Mouse (Mus musculus) layer of hippocampus, postnatal 10 days (tissue): ENCODE measurements at regions not wholly inside any gene's neighbourhood (a gene's known extent, or its start where the extent isn't known, plus 50 kb on each side); places are given as distances from the start of the nearest gene placed in this dataset.

ENCODE experiments used
- DNase-seq, 2 experiments: peaks; one replicate each; pipeline ENCODE4 v3.0.0; 2021; ENCODE audit warnings: low spot score in 2 of 2

DNA sequence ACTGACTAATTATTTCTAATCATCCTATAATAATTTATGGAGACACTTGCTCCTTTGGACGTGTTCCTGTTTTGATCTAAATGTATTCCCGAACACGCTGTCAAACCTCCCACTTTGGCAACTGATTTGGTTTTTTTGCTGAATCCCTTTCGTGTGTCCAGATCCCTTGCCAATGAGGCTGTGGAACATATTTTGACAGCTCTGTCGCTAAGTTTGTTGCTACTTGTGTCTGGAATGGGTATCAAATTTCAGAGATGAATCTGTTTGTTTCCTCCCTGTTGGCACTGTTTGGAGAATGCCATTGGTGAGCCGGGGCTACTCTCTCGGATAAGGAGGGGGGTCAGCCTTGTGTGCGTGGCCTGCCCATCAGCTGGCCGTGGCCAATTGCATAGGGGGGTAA, 277.2 kb upstream of the Tshz3 start:
- DNase-seq, result peak in 1 of 2 experiments; percentile 24

DNA sequence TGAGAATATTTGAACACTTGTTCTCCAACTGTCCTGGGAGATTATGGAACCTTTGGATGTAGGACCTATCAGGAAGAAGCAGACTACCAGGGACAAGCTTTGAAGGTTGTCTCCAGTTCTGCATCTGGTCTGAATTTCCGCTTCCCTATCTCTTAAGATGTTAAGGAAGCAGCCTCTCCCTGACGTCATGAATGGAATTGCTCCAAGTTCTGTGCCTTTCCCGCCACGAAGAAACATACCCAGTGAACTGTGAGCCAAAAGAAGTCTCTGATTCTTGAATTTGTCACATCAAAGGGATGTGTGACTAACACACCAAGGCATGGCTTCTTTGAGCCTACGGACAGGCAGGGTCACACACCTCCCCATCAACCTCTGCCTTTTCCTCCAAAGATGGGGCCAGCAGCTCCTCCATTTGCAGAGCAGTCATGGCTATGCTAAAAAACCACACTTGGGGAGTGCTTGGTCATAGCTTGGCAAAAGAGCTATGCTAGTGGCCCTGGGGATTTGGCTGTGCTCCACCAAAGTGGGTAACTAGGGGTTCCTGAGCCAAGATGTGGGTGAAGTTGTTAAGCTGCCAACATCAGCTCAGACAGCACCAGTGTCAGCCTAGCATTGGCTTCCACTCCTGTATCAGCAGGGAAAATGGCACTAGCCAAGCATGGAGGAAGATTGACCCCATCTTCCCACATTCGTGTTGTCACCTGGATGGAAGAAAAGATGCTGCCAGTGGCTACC, 248.6 kb upstream of the Tshz3 start:
- peak; percentile 30 to 43 for DNase-seq

DNA sequence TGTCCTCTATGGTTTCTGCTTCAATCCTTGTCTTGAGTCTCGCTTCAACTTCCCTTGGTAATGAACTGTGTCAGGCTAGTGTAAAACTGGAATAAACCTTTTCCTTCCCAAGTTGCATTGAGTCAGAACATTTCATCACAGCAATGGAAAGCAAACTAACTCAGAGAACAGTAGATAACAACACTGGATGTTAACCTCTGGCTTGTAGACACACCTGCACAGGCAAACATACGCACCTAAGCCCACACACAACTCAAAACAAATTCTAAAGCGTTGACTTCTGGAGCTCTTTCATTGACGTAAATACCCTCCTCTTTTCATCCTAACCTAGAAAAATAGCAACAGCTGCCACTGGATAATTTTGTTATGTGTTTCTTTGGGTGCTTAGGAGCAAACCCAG, 244.1 kb upstream of the Tshz3 start:
- no peak for DNase-seq

DNA sequence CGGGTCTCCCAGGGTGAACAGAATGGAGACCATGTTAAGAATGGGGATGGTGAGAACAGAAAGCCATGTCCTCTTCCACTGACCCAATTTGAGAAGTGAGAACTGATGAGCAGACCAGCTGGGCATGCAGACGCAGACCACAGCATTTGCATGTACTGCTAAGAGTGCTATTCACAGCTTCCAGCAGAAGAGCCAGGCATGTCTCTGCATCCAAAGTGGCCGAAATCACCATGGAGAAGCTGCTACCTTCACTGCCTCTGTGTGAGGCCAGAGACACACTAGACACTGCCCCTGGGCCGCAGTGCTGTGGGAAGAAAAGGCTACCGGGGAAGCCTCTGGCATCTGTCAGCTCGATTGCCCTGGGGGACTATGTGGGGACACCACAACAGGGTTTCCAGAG, 241.8 kb upstream of the Tshz3 start:
- DNase-seq, result no peak

DNA sequence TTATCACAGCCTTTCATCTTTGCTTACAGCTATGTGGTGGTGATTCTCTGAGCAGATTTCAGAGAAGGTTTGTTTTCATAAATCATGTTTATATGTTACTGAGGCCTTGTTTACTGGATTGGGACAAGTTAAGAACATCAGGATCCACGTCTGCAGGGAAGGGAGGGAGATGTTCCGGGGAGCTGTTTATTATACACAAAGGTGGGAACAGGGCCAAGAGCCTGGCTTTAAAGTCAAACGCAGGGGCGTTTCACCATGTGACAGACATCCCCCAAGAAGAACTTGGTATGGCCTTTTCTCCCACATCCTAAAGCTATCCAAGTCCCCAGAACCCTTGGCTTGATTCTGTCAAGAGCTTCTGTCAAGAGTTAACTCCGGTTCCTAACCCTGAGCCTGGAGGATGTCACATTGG, 235.5 kb upstream of the Tshz3 start:
- DNase-seq, result no peak

DNA sequence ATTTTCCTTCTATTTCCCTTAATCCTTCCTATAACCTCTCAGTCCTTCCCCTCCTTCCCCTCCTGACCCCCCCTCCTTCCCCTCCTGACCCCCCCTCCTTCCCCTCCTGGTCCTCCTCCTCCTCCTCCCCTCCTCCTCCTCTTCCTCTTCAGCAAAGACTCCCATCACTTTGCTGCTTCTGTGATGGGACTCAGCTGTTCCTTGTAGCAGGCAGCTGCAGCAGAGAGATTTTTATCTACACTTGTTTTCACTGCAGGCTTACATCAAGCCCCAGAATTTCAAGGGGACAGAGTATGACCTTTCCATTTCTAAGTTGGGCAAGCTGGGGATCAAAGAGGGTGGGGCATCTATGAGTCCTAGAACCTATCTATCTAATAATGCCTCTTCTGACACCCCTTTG, 228.5 kb upstream of the Tshz3 start:
- DNase-seq, result no peak

DNA sequence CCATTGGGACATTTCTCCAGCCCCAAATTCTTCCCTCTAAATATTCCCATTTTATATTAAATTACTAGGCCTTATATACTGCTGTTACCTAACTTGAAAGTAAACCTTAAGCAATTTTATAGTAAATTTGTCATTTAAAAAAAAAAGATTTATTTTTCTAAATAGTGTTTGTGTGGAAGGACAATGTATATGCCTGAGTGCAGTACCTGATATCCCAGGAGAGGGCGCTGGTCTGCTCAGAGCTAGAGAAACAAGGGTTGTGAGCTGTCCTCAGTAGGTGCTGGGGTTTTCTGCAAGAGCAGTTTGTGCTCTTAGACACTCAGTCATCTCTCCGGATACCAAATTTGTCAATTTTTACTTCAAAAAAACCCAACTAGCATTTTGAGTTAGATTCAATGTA, 224.4 kb upstream of the Tshz3 start:
- DNase-seq, result no peak

DNA sequence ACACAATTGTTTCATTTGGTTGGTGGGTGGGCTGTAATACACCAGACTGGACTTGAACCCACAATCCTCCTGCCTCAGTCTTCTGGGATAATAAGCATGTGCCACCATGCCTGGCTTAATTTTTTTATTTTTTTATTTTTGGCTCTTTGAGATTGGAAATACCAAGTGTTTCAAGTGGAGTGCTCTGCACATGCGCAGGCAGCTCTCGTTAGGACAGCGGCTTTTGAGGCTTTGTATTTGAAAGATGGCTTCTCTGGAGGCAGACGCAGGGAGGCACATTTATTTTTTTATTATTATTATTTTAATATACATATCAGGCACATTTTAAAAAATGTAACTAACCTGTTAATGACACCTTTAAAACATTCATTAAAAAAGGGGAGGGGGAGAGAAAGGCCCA, 221.5 kb upstream of the Tshz3 start:
- no peak for DNase-seq

DNA sequence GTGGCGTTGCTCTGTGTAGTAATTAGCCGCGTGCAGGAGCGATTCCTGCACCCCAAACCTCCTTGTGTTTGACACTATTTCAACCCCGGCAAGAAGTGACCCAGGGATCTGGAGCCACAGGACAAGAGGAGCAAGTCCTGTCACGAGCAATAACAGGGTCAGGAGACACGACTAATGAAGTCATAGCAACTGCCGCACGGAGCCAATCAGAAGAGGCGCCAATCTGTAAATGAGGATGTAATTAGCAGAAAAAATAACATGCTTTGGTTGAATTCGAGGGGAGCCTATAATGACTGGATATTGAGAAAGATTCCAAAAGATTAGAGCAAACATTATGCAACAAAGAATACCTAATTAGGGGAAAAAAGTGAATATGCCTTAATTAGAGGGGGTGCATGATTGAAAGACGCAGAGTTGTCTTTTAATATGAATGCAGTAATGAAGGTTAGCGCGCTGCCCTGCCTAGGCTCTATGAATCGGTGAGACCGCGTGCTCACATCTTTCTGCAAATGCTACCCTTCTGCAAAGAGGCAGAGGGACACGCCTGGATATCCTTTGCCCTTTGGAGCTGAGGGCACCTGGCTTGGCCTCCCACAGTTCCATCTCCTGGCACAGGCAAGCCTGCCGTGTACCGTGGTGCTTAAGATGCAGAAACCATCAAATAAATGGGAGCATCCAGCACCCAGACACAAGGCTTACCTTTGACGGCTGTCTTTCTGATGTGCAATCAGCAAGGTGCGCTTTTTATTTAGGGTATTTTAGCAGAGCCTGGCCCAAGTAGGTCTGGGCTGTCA, 220.9 kb upstream of the Tshz3 start:
- DNase-seq, result peak; percentile 21 to 31

DNA sequence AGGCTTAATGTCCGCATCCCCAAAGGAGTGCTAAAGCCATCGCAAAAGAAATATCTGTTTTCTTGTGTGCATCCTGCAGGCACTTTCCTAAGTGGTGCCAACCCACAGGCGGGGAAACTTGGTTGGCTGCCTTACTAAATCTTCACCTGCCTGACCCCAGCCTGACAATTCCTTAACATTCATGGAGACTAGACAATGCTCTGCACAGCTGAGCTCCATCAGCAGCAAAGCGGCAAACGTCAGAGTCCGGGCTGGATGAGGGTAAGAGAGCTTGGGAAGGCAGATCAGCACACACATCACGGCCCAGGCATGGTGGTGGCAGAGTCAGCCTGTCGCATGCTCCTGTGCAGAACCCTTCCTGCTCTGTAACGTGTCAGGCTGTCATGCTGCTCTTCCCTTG, 209.8 kb upstream of the Tshz3 start:
- no peak for DNase-seq

DNA sequence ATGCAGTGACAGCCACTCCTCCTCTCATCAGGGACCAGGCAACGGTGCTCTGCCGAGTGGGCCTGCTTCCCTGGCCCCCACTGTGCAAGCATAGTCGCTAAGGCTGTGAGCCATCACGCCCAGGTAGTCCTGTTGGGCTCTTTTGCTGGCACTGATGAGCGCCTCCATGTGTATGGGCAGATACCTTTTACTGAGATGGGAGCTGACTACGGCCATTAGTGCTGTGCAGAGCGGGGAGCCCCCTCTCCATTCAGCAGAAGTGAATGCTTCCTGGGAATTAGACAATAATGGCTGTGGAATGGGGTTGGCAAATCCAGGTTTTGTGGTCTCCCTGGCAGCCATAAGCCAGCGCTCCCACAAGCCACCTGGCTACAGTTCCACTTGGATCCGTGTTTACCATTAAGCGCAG, 206.7 kb upstream of the Tshz3 start:
- peak; percentile 47 to 53 for DNase-seq

DNA sequence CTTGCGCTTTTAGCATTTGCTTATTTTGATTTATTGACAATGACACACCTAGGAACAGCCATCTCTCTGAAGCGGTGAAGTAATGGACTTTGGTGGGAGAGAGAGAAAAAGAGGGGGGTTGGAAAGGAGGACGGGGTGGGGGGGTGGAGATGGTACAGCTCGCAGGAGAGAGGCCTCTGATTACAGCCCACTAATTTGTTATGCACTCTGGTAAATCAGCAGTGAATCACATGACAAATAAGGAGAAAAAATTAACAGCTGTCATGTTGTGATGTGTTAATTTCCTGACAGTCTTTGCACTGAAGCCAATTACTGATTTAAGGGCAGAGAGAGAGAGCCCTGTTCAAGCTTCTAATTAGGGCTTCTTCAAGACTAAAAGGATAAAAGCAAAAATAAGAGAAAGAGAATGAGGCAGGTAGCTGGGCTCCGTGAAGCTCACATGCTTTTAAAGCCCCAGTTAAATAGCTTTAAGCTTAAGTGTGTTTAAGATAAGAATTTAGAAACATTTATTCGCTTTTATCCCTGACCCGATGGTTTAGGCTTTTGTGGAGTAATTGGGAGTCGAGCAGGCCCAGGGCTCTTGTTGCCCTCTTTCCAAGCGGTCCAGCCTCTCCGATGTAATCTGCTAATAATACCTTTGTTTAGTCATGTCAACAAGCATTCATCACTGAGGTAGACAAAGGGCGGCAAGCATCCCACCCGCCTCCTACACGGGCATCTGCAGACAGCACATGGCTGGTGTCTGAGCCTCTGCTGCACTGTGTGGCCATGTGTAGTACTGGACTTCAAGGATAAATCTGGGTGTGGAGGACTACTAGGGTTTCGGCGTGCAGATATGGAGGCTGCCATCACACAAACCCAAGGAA, 193.7 kb upstream of the Tshz3 start:
- no peak for DNase-seq

DNA sequence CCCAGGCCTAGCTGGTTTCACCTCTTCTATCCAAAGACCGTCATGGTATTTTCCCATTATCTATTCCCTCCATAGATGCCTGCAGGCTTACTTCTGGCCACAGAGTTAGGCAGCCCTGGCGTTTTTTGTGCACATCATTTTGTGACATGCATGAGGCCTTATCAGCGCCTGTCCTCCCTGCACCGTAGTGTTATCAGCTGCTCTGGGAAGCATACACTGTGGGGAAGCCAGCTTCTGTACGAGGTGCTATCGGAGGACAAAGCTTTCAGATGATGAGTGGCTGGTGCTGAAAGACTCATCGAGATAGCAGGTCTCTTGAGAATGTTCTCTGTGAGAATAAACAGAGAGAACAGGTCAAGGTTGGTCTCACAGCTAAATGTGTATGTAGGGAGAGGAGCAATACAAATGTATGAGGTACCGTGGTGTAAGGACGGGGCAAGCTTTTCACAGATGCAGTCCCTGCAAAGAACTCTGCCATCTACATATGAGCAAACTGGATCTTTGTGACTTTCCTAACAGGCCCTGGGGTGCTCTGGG, 190.0 kb upstream of the Tshz3 start:
- DNase-seq, result no peak

DNA sequence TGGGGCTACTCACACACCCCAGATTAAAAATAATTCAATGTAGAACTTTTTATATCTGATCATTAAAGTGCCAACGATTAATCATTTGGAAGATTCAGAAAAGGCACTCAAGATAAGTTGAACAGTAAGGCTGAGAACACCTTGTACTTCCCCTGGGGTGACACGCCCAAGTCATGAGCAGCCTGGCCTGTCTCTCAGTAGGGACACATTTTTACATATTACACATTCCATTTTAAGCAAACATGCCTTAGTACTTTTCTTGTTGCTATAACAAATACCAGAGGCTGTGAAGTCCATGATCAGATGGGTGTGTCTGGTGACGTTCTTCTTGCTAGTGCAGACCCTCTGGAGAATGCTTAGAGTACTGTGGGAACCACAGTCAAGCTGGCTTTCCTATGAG, 184.2 kb upstream of the Tshz3 start:
- DNase-seq, result no peak

DNA sequence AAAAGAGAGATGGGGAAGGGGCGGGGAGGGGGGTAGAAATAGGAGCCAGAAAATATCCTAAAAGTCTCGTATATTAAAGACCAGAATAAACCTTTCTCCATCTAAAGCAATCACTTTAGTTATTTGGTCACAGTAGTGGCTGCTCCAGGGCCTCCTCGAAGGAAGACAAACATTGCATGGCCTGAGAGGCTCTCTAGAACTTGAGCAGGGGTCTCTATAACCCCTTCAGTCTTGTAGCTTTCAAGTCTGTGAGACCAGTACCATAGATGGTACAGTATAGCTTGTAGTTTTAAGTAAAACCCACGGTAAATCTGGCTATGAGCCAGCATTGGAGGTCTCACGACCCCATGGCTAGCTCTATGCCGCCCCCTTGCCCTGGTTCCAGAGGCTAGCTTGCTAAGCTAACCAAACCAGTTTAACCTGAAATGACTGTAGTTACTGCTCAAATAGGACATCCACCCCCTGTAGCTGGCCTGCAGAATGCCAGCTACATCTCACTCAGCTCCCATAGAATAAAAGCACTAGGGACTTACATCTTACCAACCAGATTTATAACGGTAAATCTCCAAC, 181.7 kb upstream of the Tshz3 start:
- no peak for DNase-seq

DNA sequence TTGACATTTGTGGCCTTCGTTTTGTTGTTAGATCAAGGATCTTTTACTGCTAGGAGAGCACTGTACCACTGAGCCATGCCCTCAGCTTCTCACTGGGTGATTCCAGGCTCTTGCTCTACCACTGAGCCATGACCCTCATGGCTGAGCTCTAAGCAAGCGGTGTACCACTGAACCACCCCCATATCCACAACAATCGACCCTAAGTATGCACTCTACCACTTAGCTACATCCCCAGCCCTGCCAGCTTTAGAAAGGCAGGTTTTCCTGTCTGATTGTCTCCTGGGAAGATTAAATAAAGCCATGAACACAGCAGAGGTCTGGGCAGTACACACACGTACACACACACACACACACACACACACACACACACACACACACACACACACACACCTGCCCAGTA, 178.9 kb upstream of the Tshz3 start:
- no peak for DNase-seq

DNA sequence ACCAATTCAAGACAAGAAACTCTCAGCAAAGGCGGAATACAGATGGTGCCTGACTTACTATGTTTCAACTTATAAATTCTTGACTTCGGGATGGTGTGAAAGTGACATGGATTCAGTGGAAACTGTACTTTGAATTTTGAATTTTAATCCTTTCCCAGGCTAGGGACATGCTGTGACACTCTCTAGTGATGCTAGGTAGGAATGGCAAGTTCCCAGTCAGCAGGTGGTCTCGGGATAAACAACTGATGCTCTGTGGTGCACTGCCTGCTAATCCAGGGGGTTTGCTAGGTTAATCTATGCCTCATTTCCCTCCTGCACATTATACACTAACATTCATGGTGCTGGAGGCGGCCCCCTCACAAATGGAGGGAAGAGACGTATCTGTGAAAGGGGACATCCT, 175.0 kb upstream of the Tshz3 start:
- DNase-seq, result no peak

DNA sequence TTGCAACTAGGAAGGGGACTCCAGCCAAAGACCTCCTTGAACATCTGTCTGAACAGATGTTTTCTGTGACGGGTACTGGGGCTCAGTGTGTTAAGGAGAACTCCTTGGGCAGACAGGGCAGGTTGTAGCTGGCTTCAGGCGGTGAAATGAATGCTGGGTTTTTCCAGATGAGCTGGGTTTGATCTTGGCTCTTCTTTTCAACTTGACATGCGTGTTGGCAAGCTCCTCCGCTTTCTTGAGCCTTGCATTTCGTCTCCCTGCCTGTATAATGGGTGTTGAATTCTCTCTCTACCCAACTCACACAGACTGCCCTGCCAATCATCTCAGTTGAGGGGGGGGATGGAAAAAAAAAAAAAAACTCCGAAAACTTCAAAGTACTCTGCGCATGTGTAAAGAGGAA, 171.8 kb upstream of the Tshz3 start:
- no peak for DNase-seq

DNA sequence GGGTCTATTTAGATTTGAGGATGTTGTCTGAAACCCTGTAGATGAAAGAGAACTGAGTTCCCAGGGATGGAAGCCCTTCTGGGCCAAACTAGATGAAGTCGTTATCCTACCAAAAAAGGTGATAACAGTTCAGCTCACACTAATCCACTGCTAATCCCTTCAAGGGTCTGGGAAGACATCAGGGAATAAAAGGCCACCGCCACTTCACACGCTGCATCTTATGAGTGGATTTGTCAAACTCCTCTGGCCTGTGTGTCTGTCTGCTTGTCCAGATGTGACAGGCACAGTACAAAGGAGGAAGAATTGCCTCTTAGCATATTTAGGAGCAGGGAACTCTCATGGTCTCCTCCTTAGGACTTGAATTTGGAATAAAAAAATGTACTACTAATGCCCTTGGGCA, 171.2 kb upstream of the Tshz3 start:
- no peak for DNase-seq

DNA sequence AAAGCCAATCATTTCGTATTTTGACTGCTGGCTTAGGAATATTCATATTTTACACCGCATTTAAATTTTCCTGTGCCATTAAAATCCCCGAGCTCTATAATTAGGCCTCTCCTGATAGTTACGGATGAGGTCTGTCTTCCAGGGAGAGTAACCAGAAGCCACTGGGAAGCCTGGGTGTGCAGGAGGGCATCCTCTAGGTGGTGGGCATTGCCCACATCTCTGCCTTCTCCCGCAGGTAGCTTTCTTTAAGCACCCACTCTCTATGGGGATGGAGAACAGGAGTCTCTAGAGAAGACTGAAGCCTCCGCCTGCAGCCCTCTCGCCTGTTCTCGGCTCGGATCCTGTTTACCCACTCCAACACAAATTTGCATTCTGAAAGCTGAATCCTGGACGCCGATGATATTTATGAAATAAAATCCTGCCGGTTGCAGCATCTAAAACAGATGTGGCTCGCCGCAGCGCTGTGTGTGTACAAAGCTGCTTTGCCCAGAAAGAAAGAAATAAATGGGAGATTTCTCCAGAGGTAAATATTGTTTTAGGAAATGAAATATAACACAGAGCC, 168.3 kb upstream of the Tshz3 start:
- DNase-seq, result no peak

DNA sequence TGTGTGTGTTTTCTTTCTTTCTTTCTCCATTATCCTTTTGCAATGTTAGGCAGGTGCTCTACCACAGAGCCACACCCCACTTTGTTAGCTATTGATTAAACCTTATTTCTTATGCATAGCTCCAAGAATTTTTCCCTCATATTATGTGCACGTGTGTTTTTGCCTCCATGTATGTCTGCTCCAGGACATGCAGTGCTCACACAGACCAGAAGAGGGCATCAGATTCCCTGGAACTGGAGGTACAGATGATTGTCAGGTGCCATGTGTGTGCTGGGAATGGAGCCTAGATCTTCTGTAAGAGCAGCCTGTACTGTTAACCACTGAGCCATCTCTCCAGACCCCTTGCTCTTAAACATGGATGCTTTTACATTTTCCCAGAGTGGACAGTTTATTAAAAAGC, 166.4 kb upstream of the Tshz3 start:
- DNase-seq, result no peak
